Mouse (Mus musculus) spleen, postnatal 10 days (tissue): ENCODE measurements around the gene Gm10134.
"Not testable (repeated sequence)": the region's sequence is repeated elsewhere in the genome, so short reads cannot be mapped to it uniquely, and the experiment has no call there.

Experiments used
- DNase-seq, 2 experiments: peaks; one replicate each; pipeline ENCODE4 v3.0.0; 2021 to 2022; ENCODE audit warnings: low spot score in 2 of 2

Gene Gm10134

DNA sequence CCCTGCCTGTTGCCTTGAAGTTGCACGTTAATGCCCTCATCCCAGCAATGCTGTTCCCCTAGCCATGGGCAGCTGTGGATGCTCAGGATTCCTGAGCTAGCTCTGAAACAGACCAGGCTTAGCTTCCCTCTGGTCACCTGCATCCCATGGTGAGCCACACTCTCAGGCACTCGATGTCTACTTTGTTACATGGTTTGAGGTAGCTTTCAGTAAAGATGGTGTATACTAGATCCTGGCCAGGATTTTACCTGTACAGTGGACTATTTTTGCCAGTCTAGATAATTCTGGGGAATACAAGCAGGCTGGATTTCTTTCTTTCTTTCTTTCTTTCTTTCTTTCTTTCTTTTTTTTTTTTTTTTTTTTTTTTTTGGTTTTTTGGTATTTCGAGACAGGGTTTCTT lies at the start of gene Gm10134:
Gm10134 (plus strand) TSS at position 301 of the 400 bp plus-strand sequence.
- DNase-seq, result no peak

DNA sequence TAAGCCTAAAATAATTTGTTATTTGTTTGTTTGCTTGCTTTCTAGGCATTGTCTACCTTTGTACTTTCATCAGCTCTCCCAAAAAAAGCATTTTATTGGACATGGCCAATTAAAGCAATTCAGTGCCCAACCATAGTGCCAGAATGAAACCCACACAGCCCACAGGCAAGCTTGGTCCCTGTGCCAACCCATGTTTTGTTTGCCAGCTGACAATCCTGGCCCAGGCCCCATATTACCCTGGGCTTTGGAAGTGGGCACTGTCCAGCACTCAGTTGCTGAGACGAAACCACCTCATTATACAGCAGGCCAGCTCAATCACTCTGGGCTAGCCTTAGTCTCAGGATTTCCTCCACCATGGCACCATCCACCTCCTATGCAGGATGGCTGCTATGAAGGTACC lies 49.3 kb upstream of the Gm10134 start:
- DNase-seq, result no peak

DNA sequence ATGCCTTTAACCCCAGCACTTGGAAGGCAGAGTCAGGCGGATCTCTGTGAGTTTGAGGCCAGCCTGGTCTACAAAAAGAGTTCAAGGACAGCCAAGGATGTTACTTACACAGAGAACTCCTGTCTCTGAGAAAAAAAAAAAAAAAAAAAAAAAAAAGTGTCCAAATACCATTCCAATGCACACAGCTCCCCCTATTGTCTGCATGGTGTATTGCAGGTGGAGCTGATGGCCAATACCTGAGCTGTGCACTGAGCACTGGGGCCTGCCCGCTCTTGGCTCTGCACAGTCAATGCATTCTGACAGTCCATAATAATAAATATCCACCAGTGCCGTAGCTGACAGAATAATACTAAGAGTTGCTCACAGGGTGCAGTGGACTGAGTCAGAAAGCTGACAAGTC lies 42.0 kb upstream of the Gm10134 start:
- DNase-seq, result peak; percentile 52 to 74

DNA sequence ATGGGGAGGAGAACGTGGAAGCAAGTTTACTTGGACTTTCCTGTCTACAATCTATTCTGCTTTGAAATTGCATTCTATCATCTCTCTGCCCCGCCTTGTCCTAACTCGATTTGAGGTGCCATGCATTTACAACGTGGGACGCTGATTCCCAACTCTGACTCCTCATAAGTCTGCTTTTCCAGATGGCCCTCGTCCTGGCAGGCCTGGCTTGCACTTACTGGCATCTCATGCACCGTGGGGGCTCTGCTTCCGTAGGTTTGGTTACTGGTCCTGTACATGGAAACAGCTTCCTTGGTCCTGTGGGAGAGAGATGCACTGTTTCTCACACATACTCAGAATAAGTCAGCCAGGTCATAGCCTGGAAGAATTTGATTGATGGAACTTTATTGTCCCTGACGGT lies 41.0 kb upstream of the Gm10134 start:
- DNase-seq, result no peak

DNA sequence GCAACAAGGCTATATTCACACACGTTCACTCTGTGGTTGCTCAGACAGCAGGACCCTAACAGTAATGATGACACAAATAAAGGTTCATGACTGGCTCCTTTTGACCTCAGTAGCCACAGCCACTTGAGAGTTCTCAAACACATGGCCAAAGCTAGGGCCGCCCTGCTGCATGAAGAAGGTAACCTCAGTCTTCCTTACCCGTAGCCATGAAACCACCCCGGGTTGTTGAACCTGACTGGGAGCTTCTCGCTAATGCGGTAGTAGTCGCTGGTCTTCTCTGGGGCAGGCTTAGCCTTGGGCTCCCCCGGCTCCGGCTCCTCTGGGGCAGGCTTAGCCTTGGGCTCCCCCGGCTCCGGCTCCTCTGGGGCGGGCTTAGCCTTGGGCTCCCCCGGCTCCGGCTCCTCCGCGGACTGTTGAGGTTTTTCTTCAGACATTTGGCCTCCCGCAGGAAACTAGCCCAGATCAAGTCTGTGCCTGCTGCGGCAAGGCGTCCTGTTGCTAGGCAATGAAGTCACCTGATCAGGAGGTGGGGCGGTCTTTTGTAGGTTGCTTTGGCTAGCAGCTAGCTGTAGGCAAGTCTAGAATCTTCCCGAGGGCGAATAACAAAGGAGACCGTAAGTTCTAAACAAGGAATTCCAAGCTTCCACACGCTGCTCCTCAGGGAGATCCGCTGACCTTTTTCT lies 39.9 kb upstream of the Gm10134 start, which contains the start of gene 1700007K13Rik:
1700007K13Rik (minus strand) TSS at position 497 of the 683 bp plus-strand sequence.
- DNase-seq, result peak in 1 of 2 experiments; percentile 52

DNA sequence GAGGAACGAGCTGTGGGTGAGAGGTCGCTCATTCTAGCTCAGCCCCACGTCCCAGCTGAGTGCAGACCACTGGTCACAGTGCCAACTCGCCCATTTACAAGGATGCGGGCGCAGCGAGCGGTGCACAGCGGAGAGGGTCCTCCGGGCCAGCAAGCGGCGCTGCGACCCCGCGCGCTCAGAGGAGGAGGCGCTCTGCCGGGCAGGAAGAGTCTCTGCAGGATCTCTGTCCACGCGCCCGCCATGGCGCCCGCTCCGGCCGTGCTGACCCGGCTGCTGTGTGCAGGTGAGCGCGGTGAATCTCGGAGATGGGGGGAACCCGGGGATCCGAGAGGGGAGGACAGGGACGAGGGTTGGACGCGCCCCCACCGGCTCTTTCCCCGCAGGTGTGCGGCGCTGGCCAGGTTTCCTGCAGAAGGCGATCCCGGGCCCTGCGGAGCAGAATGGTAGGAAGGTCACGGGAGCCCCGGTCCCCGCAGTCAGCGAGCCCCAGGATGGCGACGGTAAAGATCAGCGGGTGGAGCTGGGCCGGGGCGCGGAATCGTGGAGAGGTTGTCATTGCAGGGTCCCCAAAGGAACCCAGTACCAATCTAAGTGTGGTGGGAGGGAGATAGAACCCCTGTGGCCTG lies 37.9 kb upstream of the Gm10134 start, which contains the start of gene Mrps2:
Mrps2 (plus strand) TSS at position 207 of the 626 bp plus-strand sequence.
- peak; percentile 60 to 84 for DNase-seq

DNA sequence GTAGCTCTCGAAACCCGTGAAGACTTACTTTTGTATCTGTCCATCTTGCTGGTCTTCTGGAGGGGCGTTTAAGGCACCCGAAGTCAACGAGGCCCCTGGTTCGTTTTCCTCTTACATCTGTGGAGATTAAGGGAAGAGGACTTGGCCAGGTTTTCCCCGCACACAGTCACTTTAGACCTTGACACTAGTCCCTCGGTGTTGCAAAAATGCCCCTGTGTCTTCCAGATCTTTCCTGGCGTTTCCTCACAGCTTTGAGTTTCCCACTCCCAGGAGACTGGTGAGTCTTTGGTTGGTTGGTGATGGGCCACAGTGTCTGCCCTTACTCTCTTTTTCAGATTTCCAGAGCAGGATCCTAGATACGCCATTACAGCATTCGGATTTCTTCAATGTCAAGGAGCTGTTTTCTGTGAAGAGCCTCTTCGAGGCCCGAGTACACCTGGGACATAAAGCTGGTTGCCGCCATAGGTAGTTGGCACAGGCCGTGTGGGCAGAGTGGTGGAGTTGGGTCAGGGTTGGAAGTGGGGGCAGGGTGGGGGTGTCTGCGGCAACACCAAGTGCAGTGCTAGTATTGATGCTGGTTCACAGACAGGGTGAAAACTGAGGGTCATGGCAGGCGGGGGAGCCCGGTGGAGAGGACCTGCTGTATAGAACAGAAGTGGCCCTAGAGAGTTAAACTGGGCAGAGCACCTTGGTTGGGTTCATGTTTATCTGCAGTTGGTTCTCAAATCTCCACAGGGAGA lies 37.2 kb upstream of the Gm10134 start:
- no peak for DNase-seq

DNA sequence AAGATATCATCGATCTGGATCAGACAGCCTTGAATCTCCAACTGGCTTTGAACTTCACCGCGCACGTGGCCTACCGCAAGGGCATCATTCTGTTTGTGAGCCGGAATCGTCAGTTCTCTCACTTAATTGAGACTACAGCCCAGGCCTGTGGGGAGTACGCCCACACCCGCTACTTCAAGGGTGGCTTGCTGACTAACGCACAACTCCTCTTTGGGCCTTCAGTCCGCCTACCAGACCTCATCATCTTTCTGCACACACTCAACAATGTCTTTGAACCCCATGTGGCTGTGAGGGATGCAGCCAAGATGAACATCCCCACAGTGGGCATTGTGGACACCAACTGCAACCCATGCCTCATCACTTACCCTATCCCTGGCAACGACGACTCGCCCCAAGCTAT lies 36.4 kb upstream of the Gm10134 start:
- no peak for DNase-seq

DNA sequence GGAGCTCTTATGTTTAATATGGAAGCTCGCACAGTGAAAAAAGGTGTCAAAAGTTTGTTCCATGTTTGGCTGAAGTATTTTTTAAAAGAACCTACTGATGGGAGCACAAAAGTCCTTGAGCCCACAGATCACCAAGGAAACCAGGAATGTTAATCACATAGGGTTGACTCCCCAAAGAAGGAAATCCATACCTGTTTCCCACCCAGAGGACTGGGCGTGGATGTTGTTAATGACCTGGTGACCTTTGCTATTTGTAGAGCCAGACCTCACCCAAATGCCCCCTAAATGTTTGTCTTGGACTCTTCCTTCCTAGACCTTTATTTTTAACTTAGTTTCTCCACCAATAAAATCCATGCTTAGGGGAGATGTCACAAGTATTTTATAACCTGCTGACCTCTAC lies 35.3 kb upstream of the Gm10134 start:
- no peak for DNase-seq

DNA sequence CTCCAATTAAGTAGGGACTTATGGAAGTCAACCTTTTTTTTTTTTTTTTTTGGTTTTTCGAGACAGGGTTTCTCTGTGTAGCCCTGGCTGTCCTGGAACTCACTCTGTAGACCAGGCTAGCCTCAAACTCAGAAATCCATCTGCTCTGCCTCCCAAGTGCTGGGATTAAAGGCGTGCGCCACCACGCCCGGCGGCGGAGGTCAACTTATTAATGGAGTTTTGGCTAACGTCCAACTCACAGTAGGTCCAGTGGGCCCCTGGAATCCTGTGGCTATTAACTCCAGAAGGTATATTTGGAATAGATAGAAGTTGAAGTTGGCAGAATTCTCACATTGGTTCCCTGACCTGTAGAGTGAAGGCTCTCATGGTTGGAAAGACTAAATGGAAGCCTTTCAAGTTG lies 33.9 kb upstream of the Gm10134 start:
- DNase-seq, result not testable (repeated sequence)

DNA sequence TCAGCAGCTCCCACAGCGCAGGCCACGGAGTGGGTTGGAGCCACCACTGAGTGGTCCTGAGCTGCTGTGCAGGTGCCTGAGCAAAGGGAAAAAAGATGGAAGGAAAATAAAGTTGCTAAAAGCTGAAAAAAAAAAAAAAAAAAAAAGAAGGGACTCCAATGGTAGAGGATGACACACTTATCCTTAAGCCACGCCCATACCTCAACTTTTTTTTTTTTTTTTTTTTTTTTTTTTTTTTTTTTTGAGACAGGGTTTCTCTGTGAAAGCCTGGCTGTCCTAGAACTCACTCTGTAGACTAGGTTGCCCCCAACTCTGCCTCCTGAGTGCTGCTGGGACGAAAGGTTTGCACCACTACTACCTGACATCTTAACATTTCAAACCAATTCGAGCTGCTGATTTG lies 27.9 kb upstream of the Gm10134 start:
- not testable (repeated sequence) for DNase-seq

DNA sequence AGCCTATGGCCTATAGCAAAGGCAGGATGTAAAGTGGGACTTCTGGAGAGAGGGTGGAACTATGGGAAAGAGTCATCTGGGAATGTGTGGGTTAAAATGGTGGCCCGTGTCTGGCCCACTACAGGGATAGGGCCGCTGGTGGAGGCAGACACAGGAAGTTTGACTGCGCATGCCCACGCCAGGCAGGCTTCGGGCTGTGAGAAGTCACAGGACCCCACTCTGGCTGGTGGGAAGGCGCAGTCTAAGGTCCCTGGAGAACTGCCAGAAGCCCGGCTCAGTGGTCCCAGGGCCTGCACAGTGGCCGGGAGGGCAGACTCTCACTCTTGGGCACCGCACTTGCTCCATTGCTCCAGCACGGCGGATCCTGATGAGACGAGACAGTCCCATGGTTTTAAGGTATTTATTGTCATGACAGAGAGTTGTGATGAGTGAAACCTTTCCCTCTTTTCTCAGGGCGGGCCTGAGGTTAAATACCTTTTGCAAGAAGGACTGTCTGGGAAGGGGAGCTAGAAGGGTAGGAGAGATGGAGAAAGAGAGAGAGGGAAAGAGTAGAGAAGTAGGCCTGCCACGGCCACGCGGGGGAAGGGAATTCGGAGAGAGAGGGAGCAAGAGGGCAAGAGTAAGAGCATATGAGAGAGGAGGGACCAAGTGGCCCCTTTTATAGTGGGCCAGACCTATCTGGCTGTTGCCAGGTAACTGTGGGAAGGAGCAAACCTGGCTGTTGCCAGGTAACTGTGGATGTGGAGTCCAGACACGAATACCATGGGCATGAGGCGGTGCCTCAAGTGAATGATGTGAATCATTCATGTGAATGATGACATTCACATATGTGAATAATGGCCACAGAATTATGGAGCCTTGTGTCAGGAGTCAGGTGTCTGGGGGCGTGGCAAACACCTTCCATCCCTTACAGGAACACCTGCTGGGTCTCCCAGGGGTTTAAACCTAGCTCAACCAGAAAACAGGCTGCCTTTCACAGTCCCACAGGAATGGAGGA lies 26.4 kb upstream of the Gm10134 start:
- no peak for DNase-seq

DNA sequence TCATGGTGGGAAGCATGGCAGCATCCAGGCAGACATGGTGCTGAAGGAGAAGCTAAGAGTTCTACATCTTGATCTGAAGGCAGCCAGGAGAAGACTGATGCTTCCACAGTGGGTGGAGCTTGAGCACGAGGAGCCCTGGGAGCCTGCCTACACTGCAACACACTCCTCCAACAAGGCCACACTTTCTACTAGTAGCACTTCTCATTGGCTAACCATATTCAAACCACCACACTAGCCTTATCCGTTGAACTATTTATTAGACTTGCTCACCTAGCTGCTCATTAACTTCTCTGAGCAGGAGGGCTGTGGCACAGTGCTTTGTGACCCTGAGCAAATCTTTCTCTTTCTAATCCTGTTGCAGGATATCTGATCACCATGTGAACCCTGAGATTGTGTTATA lies 22.0 kb upstream of the Gm10134 start:
- DNase-seq, result no peak

DNA sequence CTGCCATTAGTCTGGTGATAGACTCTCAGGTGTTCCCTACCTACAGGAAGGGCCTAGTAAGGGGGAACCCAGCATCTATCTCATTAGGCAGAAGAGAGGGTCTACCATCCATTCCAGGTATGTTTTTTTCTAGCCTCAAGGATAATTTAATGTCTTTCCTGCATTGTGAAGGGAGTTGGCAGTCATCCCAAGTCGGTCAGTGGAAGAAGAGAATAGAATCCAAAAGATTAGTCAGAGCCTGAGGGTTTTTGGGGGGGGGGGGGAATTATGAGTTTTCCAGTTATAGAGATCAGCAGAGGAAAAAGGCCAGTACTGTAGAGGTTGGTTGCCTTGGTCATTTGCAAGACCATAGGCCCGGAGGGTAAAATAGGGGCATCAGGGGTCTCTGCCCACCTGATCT lies 11.4 kb upstream of the Gm10134 start:
- no peak for DNase-seq

DNA sequence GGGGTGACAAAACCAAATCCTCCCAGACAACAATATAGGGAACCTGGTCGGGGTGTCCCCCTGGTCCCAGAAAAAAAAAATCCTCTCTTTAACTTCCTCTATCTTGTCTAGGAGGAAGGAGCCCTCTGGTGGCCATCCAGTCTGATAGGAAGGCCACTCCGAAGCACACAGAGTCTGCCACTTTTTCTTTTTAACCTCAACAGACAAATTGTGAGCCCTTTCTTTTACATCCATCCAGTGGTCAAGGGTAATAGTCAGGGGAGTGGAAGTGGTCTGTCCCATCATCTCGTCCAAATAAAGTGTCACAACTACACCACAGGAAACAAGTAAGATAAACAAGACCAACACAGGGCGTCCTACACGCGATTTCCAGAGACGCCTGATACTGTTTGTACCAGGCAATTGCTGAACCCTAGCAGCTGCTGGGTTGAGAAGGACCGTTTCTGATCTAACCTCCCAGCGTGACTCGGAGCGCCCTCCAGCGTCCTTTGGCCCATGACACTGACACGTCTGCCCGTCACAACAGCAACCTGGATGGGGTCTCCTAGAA lies 10.6 kb upstream of the Gm10134 start:
- DNase-seq, result peak in 1 of 2 experiments; percentile 48

DNA sequence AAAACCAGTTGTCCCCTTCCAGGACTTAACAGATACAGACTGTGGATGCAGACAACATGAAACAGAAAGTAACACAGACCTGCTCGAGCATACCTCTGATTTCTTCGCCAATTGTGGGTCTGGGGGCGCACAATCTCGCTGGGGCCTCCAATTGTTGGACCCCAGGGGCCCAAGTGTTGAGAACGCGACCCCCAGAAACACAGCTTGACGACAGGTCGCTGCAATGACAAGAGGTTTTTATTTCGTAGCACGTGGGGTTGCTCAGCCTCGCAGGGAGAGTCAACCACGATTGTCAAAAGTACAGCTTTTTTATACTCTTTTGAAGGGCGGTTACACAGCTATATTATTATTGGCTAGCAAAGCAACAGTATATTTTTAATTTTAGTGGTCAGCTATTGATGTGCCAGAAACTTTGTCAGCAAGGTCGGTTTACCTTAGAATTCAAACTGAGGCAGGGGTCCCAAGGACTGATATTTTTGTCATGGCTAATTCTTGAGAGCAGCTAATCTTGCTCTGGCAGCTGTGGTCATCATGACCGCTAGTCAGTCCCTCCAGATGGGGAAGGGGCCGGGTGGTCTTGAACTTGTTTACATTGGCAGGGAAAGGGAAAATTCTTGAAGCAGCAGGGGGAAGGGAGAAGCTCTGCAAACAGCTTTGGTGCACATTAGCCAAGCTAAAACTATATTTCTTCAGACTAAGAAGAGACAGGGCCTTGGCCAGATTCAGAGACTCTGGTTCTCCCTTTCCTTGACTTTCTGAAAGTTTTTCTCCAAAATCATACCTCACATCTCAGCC lies 9.9 kb upstream of the Gm10134 start:
- DNase-seq, result no peak

DNA sequence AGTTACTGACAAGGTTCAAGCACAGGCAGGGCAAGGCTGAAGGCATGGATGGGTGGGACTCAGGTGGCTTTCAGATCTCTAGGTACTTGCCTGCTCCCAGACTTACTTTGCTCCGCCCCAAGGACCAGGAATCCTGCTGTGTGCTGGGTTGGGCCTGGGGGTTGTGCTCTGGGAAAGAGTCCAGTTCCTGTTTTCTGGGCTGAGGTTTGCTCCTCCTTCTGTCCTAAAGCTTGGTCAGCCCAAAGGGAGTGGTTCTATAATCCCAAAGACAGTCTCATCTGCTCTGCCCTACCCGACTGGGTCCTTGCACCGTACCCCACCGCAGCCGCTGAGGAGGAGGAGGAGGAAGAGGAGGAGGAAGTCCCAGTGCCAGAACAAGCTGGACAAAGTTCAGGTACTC lies 9.2 kb upstream of the Gm10134 start, which contains the start of gene Gbgt1:
Gbgt1 (plus strand) TSS at position 221 of the 400 bp plus-strand sequence.
- DNase-seq, result no peak

DNA sequence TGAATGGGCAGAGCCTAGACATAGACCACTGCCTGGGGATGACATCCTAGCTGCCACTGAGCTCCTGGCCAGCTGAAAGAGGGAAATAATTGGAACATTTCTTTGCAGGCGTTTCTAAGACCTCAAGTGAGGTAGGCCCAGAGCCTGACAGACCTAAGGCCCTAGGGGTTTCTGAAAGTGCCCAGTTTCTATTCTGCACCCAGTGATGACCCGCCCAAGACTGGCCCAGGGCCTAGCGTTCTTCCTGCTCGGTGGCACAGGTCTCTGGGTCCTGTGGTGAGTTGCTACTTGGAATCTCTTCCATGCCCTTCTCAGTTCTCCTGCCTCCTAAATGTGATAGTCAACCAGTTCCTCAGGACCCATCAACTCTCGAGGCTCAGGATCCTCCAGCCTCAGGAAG lies 8.3 kb upstream of the Gm10134 start:
- no peak for DNase-seq

DNA sequence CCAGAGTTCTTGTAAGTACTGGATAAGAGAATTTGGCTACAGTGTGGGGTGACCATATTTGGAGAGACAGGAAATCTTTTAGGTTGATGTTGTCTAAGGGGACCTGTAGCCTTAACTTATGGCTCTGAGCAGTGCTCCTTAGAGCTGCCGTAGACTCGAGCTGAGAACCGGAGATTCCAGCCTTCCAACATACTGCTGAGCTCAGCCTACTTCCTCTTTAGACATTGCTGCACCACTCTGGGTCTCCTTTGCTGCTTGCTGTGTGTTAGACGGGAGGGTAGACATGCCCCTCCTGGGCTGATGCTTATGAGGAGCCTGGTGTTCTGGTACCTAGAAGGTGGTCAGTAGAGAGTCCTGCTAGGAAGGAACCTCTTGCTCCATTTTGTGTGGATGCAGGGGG lies 7.5 kb upstream of the Gm10134 start:
- DNase-seq, result no peak

DNA sequence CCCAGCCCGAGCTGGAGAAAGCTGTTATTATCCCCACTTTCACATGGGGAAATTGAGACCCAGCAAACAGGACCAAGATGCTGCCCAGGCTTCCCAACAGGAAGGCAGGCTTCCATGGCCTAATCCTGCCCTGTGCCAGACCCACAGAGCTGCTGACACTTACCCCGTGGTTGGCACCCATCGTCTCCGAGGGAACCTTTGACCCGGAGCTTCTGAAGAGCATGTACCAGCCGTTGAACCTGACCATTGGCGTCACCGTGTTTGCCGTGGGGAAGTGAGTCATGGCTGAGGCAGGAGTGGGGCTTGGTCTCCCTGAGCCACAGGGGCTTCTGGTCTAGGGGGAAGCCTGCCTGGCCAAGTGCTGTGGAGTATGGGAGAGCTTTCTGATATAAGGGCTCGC lies 2.9 kb upstream of the Gm10134 start:
- DNase-seq, result peak in 1 of 2 experiments; percentile 8
